Mouse (Mus musculus): ENCODE results near the gene Gltp. TPM values are rescaled to one million over a fixed set of nuclear protein-coding genes. Genes with fewer than 3 reads are reported as not detected.

Gltp gene
- total RNA-seq (2014; fragmentation: Nextera tagmentation) (56.0 and 67.5 TPM in 2 replicates), total RNA-seq (2017) (29.3 and 35.2 TPM in 2 replicates)

- ATAC-seq (replicated peaks; ENCODE audit: low FRiP score, low TSS enrichment, poor library complexity, severe bottlenecking): peak; percentile 89
These were observed at the start of gene Gltp for GRCm38 (mm10) chr5:114690633-114691567. Gene Gltp, minus strand, starts transcription at chr5:114690984.

GRCm38 (mm10) chr5:114738707-114739241 lies 48.0 kb upstream of the Gltp start:
- ATAC-seq (replicated peaks; ENCODE audit: low FRiP score, low TSS enrichment, poor library complexity, severe bottlenecking): no peak

- no peak for ATAC-seq (replicated peaks; ENCODE audit: low FRiP score, low TSS enrichment, poor library complexity, severe bottlenecking)
These were observed 46.5 kb upstream of the Gltp start for GRCm38 (mm10) chr5:114737090-114737887.

GRCm38 (mm10) chr5:114733606-114734005 lies 42.8 kb upstream of the Gltp start:
- no peak for ATAC-seq (replicated peaks; ENCODE audit: low FRiP score, low TSS enrichment, poor library complexity, severe bottlenecking)

GRCm38 (mm10) chr5:114731969-114732368 lies 41.2 kb upstream of the Gltp start:
- no peak for ATAC-seq (replicated peaks; ENCODE audit: low FRiP score, low TSS enrichment, poor library complexity, severe bottlenecking)

- no peak for ATAC-seq (replicated peaks; ENCODE audit: low FRiP score, low TSS enrichment, poor library complexity, severe bottlenecking)
These were observed 40.7 kb upstream of the Gltp start for GRCm38 (mm10) chr5:114731498-114731897.

GRCm38 (mm10) chr5:114730129-114730528 lies 39.3 kb upstream of the Gltp start:
- ATAC-seq (replicated peaks; ENCODE audit: low FRiP score, low TSS enrichment, poor library complexity, severe bottlenecking): no peak

- no peak for ATAC-seq (replicated peaks; ENCODE audit: low FRiP score, low TSS enrichment, poor library complexity, severe bottlenecking)
These were observed 37.4 kb upstream of the Gltp start for GRCm38 (mm10) chr5:114728160-114728559.

GRCm38 (mm10) chr5:114722846-114723245 lies 32.1 kb upstream of the Gltp start:
- no peak for ATAC-seq (replicated peaks; ENCODE audit: low FRiP score, low TSS enrichment, poor library complexity, severe bottlenecking)

GRCm38 (mm10) chr5:114721969-114722368 lies 31.2 kb upstream of the Gltp start:
- no peak for ATAC-seq (replicated peaks; ENCODE audit: low FRiP score, low TSS enrichment, poor library complexity, severe bottlenecking)

GRCm38 (mm10) chr5:114720784-114721183 lies 30.0 kb upstream of the Gltp start:
- ATAC-seq (replicated peaks; ENCODE audit: low FRiP score, low TSS enrichment, poor library complexity, severe bottlenecking): no peak

- no peak for ATAC-seq (replicated peaks; ENCODE audit: low FRiP score, low TSS enrichment, poor library complexity, severe bottlenecking)
These were observed 29.1 kb upstream of the Gltp start for GRCm38 (mm10) chr5:114719928-114720270.

GRCm38 (mm10) chr5:114719003-114719927 lies 28.5 kb upstream of the Gltp start:
- no peak for ATAC-seq (replicated peaks; ENCODE audit: low FRiP score, low TSS enrichment, poor library complexity, severe bottlenecking)

GRCm38 (mm10) chr5:114718483-114718882 lies 27.7 kb upstream of the Gltp start:
- no peak for ATAC-seq (replicated peaks; ENCODE audit: low FRiP score, low TSS enrichment, poor library complexity, severe bottlenecking)

GRCm38 (mm10) chr5:114717937-114718336 lies 27.2 kb upstream of the Gltp start:
- no peak for ATAC-seq (replicated peaks; ENCODE audit: low FRiP score, low TSS enrichment, poor library complexity, severe bottlenecking)

GRCm38 (mm10) chr5:114717292-114717691 lies 26.5 kb upstream of the Gltp start:
- ATAC-seq (replicated peaks; ENCODE audit: low FRiP score, low TSS enrichment, poor library complexity, severe bottlenecking): no peak

GRCm38 (mm10) chr5:114714551-114714950 lies 23.8 kb upstream of the Gltp start:
- ATAC-seq (replicated peaks; ENCODE audit: low FRiP score, low TSS enrichment, poor library complexity, severe bottlenecking): no peak

GRCm38 (mm10) chr5:114709357-114709756 lies 18.6 kb upstream of the Gltp start:
- no peak for ATAC-seq (replicated peaks; ENCODE audit: low FRiP score, low TSS enrichment, poor library complexity, severe bottlenecking)

GRCm38 (mm10) chr5:114708491-114708890 lies 17.7 kb upstream of the Gltp start:
- no peak for ATAC-seq (replicated peaks; ENCODE audit: low FRiP score, low TSS enrichment, poor library complexity, severe bottlenecking)

All from megakaryocyte-erythroid progenitor cell, adult 5-6 weeks (primary cell).